Mouse (Mus musculus): ENCODE measurements around the gene Apod. TPM values are rescaled to one million over a fixed set of nuclear protein-coding genes. Genes with fewer than 3 reads are reported as not detected.
"Not testable (repeated sequence)": the region's sequence is repeated elsewhere in the genome, so short reads cannot be mapped to it uniquely, and the experiment has no call there.

Gene Apod
- polyA plus RNA-seq, 1 experiment = not detected

DNA sequence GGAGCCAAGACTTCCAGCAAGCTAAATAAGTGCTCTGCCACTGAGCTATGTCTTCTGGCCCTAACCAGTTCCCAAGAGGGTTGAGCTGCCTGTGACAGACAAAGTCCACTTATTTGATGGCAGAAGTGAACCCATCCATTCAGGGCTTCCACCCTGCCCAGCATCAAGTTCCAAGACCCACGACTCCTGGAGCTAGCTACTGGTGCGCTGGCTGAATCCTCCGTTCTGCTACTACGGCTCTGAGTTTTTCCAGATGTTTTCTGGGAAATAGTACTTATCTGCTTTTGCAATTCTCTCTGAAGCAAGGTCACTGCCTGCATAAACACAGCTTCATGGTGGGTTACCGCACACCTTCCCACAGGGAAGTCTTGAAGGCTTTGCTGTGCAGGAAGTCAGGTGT, 11.4 kb upstream of the Apod start:
- Histone ChIP-seq H3K4me3 (replicated peaks) (no peak overlapping the region), H3K27me3 (replicated peaks) (peaks cover 35% of the 10 kb centered on the region), H3K9me3 (no peaks in the 10 kb centered on the region), H3K4me1 (peaks cover 6% of the 10 kb centered on the region; the same call in 1 of the 2 replicates), H3K36me3 (replicated peaks; ENCODE audit: low read length) (no peaks in the 10 kb centered on the region)
- TF ChIP-seq GATA1 (IDR thresholded peaks at IDR 0.05; ENCODE audit: borderline replicate concordance, low read length) (no peak), FLI1 (IDR thresholded peaks at IDR 0.05; ENCODE audit: low read length) (no peak)

DNA sequence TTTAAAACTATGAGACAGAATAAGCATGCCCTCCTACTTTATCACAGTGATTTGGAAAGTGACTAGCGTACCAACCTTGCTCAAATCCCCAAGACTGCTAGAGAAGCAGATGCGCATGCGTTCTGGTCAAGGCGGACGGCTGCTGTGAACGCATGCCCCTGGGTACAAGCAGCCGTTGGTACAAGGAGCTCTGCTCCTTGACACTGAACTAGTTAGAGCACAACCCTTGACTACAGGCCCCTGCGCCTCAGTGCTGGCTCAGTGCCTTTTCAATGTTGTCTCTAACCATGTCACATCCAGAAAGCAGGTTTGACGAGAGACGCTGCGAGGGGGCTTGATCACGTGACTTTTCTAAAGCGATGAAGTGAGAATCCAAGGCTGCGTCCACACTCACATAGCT, 10.5 kb upstream of the Apod start:
- Histone ChIP-seq H3K4me3 (replicated peaks) (no peak overlapping the region), H3K36me3 (replicated peaks; ENCODE audit: low read length) (no peaks in the 10 kb centered on the region), H3K9me3 (no peaks in the 10 kb centered on the region), H3K27me3 (replicated peaks) (peaks cover 35% of the 10 kb centered on the region), H3K4me1 (peaks cover 4% of the 10 kb centered on the region; the same call in 1 of the 2 replicates)
- no peak for TF ChIP-seq GATA1 (IDR thresholded peaks at IDR 0.05; ENCODE audit: borderline replicate concordance, low read length)
- no peak for TF ChIP-seq FLI1 (IDR thresholded peaks at IDR 0.05; ENCODE audit: low read length)

DNA sequence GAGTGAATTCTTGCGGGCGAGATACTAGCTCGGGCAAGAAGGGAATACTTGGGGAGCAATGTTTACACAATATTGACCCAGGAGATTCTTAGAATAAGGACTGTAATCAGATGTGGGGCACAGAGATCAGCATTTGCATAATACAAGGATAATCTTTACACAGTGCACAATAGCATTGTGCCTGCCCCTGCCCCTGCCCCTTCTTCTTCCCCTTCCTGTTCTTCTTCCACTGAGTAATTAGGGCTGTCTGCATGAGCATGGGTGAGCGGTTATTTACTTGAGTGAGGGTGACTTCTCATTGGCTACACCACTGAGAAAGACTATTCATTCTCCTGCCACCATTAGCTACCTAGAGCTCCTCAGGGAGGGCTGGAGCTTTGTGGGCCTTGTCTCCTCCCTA, 6.9 kb upstream of the Apod start:
- Histone ChIP-seq H3K36me3 (replicated peaks; ENCODE audit: low read length) (no peaks in the 10 kb centered on the region), H3K4me3 (replicated peaks) (no peak overlapping the region), H3K4me1 (peaks cover 6% of the 10 kb centered on the region; the same call in 1 of the 2 replicates), H3K9me3 (no peaks in the 10 kb centered on the region), H3K27me3 (replicated peaks) (peaks cover 20% of the 10 kb centered on the region)
- no peak for TF ChIP-seq GATA1 (IDR thresholded peaks at IDR 0.05; ENCODE audit: borderline replicate concordance, low read length)
- TF ChIP-seq FLI1 (IDR thresholded peaks at IDR 0.05; ENCODE audit: low read length) = no peak

DNA sequence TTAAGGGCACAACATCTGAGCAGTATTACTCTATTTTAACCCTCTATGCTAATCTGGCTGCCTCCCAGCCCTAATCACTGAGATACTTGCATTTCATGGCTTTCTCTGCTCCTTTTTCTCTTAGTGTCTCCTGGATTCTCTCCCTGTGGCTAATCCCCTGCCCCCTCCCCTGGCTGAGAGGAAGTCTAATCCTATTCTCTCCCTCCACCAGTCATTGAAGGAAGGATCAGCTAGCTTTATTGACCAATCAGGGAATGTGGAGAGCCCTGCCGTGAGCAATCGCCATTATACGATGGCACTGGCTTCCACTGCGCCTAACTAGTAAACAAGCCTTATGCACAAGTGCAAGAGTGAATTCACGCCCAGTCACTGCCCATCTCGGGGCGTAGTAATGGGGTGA, 6.3 kb upstream of the Apod start:
- no peak for TF ChIP-seq FLI1 (IDR thresholded peaks at IDR 0.05; ENCODE audit: low read length)
- TF ChIP-seq GATA1 (IDR thresholded peaks at IDR 0.05; ENCODE audit: borderline replicate concordance, low read length) = no peak
- H3K9me3 ChIP-seq = no peaks in the 10 kb centered on the region

DNA sequence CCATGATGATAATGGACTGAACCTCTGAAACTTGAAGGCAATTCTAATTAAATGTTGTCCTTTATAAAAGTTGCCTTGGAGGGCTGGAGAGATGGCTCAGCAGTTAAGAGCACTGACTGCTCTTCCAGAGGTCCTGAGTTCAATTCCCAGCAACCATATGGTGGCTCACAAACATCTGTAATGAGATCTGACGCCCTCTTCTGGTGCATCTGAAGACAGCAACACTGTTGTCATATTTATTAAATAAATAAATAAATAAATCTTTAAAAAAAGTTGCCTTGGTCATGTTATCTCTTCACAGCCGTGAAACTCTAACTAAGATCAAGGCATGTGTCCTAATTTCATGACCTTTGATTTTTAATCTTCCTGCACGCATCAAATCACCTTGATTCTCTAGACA, 5.1 kb upstream of the Apod start:
- not testable (repeated sequence) for H3K4me3 ChIP-seq (replicated peaks); H3K36me3 ChIP-seq (replicated peaks; ENCODE audit: low read length); H3K9me3 ChIP-seq; H3K4me1 ChIP-seq
- peaks cover 22% of the 10 kb centered on the region for H3K27me3 ChIP-seq (replicated peaks)

More for the DNA sequence above, 6.3 kb upstream of the Apod start:
- no peaks in the 10 kb centered on the region for H3K36me3 ChIP-seq (replicated peaks; ENCODE audit: low read length)
- peaks cover 20% of the 10 kb centered on the region for H3K27me3 ChIP-seq (replicated peaks)
- peaks cover 6% of the 10 kb centered on the region; the same call in 1 of the 2 replicates for H3K4me1 ChIP-seq
- no peak overlapping the region for H3K4me3 ChIP-seq (replicated peaks)

DNA sequence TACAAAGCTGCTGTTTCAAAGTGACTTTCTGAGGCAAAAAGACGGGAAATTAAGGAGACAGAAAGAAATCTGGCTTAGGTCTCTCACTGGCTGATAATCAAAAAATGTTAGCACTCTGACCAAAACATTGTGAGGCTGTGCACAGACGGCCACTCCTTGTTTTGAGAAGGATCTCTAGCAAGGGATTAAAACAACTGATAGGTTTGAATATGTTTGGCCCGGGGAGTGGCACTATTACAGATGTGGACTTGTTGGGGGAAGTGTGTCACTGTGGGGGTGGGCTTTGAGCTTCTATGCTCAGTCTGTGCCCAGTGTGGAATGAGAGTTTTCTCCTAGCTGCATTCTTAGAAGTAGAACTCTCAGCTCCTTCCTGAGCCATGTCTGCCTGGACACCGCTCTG, 4.7 kb upstream of the Apod start:
- Histone ChIP-seq H3K27me3 (replicated peaks) (peaks cover 24% of the 10 kb centered on the region), H3K36me3 (replicated peaks; ENCODE audit: low read length) (no peaks in the 10 kb centered on the region), H3K9me3 (no peaks in the 10 kb centered on the region), H3K4me3 (replicated peaks) (no peak overlapping the region), H3K4me1 (peaks cover 6% of the 10 kb centered on the region; the same call in 1 of the 2 replicates)
- no peak for TF ChIP-seq FLI1 (IDR thresholded peaks at IDR 0.05; ENCODE audit: low read length)
- no peak for TF ChIP-seq GATA1 (IDR thresholded peaks at IDR 0.05; ENCODE audit: borderline replicate concordance, low read length)

GRCm38 (mm10) chr16:31318418-31318817, 3.8 kb upstream of the Apod start:
- no peaks in the 10 kb centered on the region for H3K36me3 ChIP-seq (replicated peaks; ENCODE audit: low read length)
- peaks cover 6% of the 10 kb centered on the region; the same call in 1 of the 2 replicates for H3K4me1 ChIP-seq
- H3K9me3 ChIP-seq = no peaks in the 10 kb centered on the region
- TF ChIP-seq GATA1 (IDR thresholded peaks at IDR 0.05; ENCODE audit: borderline replicate concordance, low read length) = no peak
- no peak for TF ChIP-seq FLI1 (IDR thresholded peaks at IDR 0.05; ENCODE audit: low read length)
- peaks cover 29% of the 10 kb centered on the region for H3K27me3 ChIP-seq (replicated peaks)
- H3K4me3 ChIP-seq (replicated peaks) = no peak overlapping the region

GRCm38 (mm10) chr16:31316246-31317143, 1.9 kb upstream of the Apod start:
- not testable (repeated sequence) for H3K4me1 ChIP-seq; H3K4me3 ChIP-seq (replicated peaks); H3K36me3 ChIP-seq (replicated peaks; ENCODE audit: low read length); H3K9me3 ChIP-seq
- peaks cover 36% of the 10 kb centered on the region for H3K27me3 ChIP-seq (replicated peaks)

- H3K4me3 ChIP-seq (replicated peaks) = no peak overlapping the region
- no peaks in the 10 kb centered on the region for H3K36me3 ChIP-seq (replicated peaks; ENCODE audit: low read length)
- no peaks in the 10 kb centered on the region for H3K9me3 ChIP-seq
- TF ChIP-seq GATA1 (IDR thresholded peaks at IDR 0.05; ENCODE audit: borderline replicate concordance, low read length) (no peak), FLI1 (IDR thresholded peaks at IDR 0.05; ENCODE audit: low read length) (no peak)
- H3K27me3 ChIP-seq (replicated peaks) = peaks cover 42% of the 10 kb centered on the region
- H3K4me1 ChIP-seq = peaks cover 6% of the 10 kb centered on the region; the same call in 1 of the 2 replicates
These were observed 686 bp upstream of the Apod start for GRCm38 (mm10) chr16:31315294-31315693.

DNA sequence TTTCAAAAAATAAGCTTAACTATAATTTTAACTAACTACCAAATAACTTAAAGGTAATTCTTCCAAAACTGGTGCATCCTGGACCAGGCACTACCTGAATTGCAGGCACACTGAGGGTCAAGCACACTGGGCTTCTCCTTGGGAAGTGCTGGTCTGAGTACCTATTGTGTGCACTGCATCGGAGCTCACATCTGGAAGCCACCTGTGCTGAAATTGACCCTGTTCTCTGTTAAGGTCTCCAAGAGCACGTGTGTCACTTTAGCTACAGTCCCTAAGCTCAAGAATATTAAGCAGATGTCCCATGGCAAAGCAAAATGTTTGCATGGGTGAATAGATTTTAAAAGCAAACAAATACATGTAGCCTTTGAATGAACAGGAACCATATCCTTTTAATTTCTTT, 997 bp downstream of the Apod start:
- TF ChIP-seq FLI1 (IDR thresholded peaks at IDR 0.05; ENCODE audit: low read length) (no peak), GATA1 (IDR thresholded peaks at IDR 0.05; ENCODE audit: borderline replicate concordance, low read length) (no peak)
- Histone ChIP-seq H3K27me3 (replicated peaks) (peaks cover 46% of the 10 kb centered on the region), H3K9me3 (no peaks in the 10 kb centered on the region), H3K4me3 (replicated peaks) (no peak overlapping the region), H3K36me3 (replicated peaks; ENCODE audit: low read length) (no peaks in the 10 kb centered on the region), H3K4me1 (peaks cover 6% of the 10 kb centered on the region; the same call in 1 of the 2 replicates)
